Mouse (Mus musculus) kidney, embryonic 15.5 days (tissue): Measurements from ENCODE around the gene Trp73. TPM values are rescaled to one million over a fixed set of nuclear protein-coding genes. Genes with fewer than 3 reads are reported as not detected.
A peak's percentile ranks its signal among the peaks of the same experiment; 100 is the strongest.

Experiments used
- ATAC-seq: fragments of 200-750 bp; cut with Nextera tagmentation; replicated peaks from 2 replicates; pipeline ENCODE4 v1.8.0; 2017; ENCODE audit warnings: moderate TSS enrichment; ENCODE audit not compliant: low FRiP score
- H3K27ac ChIP-seq: fragments of 300-500 bp; sonication (generic); 2 replicates; pipeline ENCODE4 v1.5.1; 2015; ENCODE audit warnings: mild to moderate bottlenecking, inconsistent platforms
- H3K27me3 ChIP-seq: fragments of 300-500 bp; sonication (generic); 2 replicates; pipeline ENCODE4 v1.6.1; 2015; ENCODE audit warnings: inconsistent platforms
- H3K36me3 ChIP-seq: fragments of 300-500 bp; sonication (generic); 2 replicates; pipeline ENCODE4 v1.6.1; 2015; ENCODE audit warnings: inconsistent platforms
- H3K4me1 ChIP-seq: fragments of 300-500 bp; sonication (generic); 2 replicates; pipeline ENCODE4 v1.6.1; 2015; ENCODE audit warnings: inconsistent platforms
- H3K4me2 ChIP-seq: fragments of 300-500 bp; sonication (generic); 2 replicates; pipeline ENCODE4 v1.6.1; 2015; ENCODE audit warnings: moderate library complexity, mild to moderate bottlenecking, inconsistent platforms
- H3K4me3 ChIP-seq: fragments of 300-500 bp; sonication (generic); replicated peaks from 2 replicates; pipeline ENCODE4 v1.5.1; 2015; ENCODE audit warnings: mild to moderate bottlenecking, inconsistent platforms
- H3K9ac ChIP-seq: fragments of 300-500 bp; sonication (generic); 2 replicates; pipeline ENCODE4 v1.6.1; 2015; ENCODE audit warnings: mild to moderate bottlenecking, inconsistent platforms
- H3K9me3 ChIP-seq: fragments of 300-500 bp; sonication (generic); replicated peaks from 2 replicates; pipeline ENCODE4 v1.6.1; 2016; ENCODE audit warnings: inconsistent platforms
- WGBS: fragments of 180-500 bp; shearing (Covaris S2); methylation state at CpG from one replicate; pipeline ENCODE4 v1.1.7; 2015; ENCODE audit warnings: mixed read lengths; 5-methylcytosine and 5-hydroxymethylcytosine counted together
- polyA plus RNA-seq: library from polyadenylated mRNA; unstranded; fragments of >200 nt; fragmentation: Nextera tagmentation; extraction: Ambion mirVana; gene quantifications from 2 replicates; pipeline ENCODE4 v1.2.1, GENCODE M21; 2015

Gene Trp73
- 0.23 and 0.31 TPM in 2 replicates for polyA plus RNA-seq

- ATAC-seq, result no peak
- 0% methylated on average over 1 of the region's 4 CpGs for WGBS
- H3K27ac ChIP-seq, result no peak within 1 kb of the TSS
- H3K9ac ChIP-seq, result peak within 1 kb of the TSS; percentile 41
- H3K4me1 ChIP-seq, result peaks cover 42% of the 10 kb centered on the region
- peaks cover 69% of the 10 kb centered on the region for H3K27me3 ChIP-seq
- peak within 1 kb of the TSS; percentile 74 for H3K4me3 ChIP-seq
- no peaks in the 10 kb centered on the region for H3K36me3 ChIP-seq
- H3K4me2 ChIP-seq, result peak within 1 kb of the TSS; percentile 92
- no peaks in the 10 kb centered on the region for H3K9me3 ChIP-seq
These were observed at the start of gene Trp73 for GRCm38 (mm10) chr4:154140182-154140212. Trp73 (minus strand) TSS chr4:154140208.

- Histone ChIP-seq H3K9me3 (no peaks in the 10 kb centered on the region), H3K27ac (0 out of 2 replicates have a peak overlapping the region, but pooled peaks have one; percentile 18), H3K4me1 (peaks cover 11% of the 10 kb centered on the region; the same call in 1 of the 2 replicates), H3K4me3 (no peak overlapping the region), H3K27me3 (no peaks in the 10 kb centered on the region), H3K36me3 (no peaks in the 10 kb centered on the region), H3K4me2 (no peak overlapping the region), H3K9ac (no peak overlapping the region)
- ATAC-seq, result 0 out of 2 replicates have a peak, but pooled peaks have one; percentile 4
- 47% methylated on average over 8 of the region's 8 CpGs for WGBS
These were observed 48.9 kb upstream of the Trp73 start for GRCm38 (mm10) chr4:154188948-154189347.

- Histone ChIP-seq H3K4me2 (no peak overlapping the region), H3K27me3 (no peaks in the 10 kb centered on the region), H3K27ac (no peak overlapping the region), H3K36me3 (no peaks in the 10 kb centered on the region), H3K9me3 (no peaks in the 10 kb centered on the region), H3K9ac (no peak overlapping the region), H3K4me1 (peaks cover 11% of the 10 kb centered on the region; the same call in 1 of the 2 replicates), H3K4me3 (no peak overlapping the region)
- WGBS, result 51% methylated on average over 11 of the region's 11 CpGs
- no peak for ATAC-seq
These were observed 46.1 kb upstream of the Trp73 start for GRCm38 (mm10) chr4:154186002-154186537.

GRCm38 (mm10) chr4:154185001-154185400 lies 45.0 kb upstream of the Trp73 start:
- 76% methylated on average over 5 of the region's 5 CpGs for WGBS
- no peak overlapping the region for H3K4me3 ChIP-seq

GRCm38 (mm10) chr4:154183566-154183965 lies 43.6 kb upstream of the Trp73 start:
- H3K4me3 ChIP-seq, result no peak overlapping the region
- no peaks in the 10 kb centered on the region for H3K9me3 ChIP-seq
- whole genome bisulfite sequencing, result 61% methylated on average over 5 of the region's 5 CpGs
- H3K4me2 ChIP-seq, result no peak overlapping the region
- ATAC-seq, result no peak
- no peaks in the 10 kb centered on the region for H3K36me3 ChIP-seq
- no peak overlapping the region for H3K27ac ChIP-seq
- no peak overlapping the region for H3K9ac ChIP-seq
- no peaks in the 10 kb centered on the region for H3K27me3 ChIP-seq
- peaks cover 5% of the 10 kb centered on the region for H3K4me1 ChIP-seq

More at GRCm38 (mm10) chr4:154185001-154185400, 45.0 kb upstream of the Trp73 start:
- no peaks in the 10 kb centered on the region for H3K27me3 ChIP-seq
- no peak overlapping the region for H3K27ac ChIP-seq
- peaks cover 13% of the 10 kb centered on the region for H3K4me1 ChIP-seq
- H3K36me3 ChIP-seq, result no peaks in the 10 kb centered on the region
- H3K4me2 ChIP-seq, result no peak overlapping the region
- no peak for ATAC-seq
- H3K9ac ChIP-seq, result no peak overlapping the region
- H3K9me3 ChIP-seq, result no peaks in the 10 kb centered on the region

GRCm38 (mm10) chr4:154181001-154181400 lies 41.0 kb upstream of the Trp73 start:
- ATAC-seq, result no peak
- no peak overlapping the region for H3K27ac ChIP-seq
- WGBS, result 52% methylated on average over 7 of the region's 7 CpGs

GRCm38 (mm10) chr4:154177257-154177656 lies 37.2 kb upstream of the Trp73 start:
- WGBS, result 54% methylated on average over 8 of the region's 8 CpGs
- Histone ChIP-seq H3K9me3 (no peaks in the 10 kb centered on the region), H3K27me3 (peaks cover 21% of the 10 kb centered on the region), H3K36me3 (no peaks in the 10 kb centered on the region), H3K4me3 (no peak overlapping the region), H3K4me1 (peaks cover 7% of the 10 kb centered on the region), H3K9ac (no peak overlapping the region), H3K4me2 (no peak overlapping the region), H3K27ac (no peak overlapping the region)
- no peak for ATAC-seq

More at GRCm38 (mm10) chr4:154181001-154181400, 41.0 kb upstream of the Trp73 start:
- Histone ChIP-seq H3K36me3 (no peaks in the 10 kb centered on the region), H3K9me3 (no peaks in the 10 kb centered on the region), H3K4me2 (no peak overlapping the region), H3K27me3 (no peaks in the 10 kb centered on the region), H3K4me1 (peaks cover 7% of the 10 kb centered on the region), H3K9ac (no peak overlapping the region), H3K4me3 (no peak overlapping the region)

- no peak for ATAC-seq
- H3K27me3 ChIP-seq, result peaks cover 70% of the 10 kb centered on the region
- 37% methylated on average over 13 of the region's 13 CpGs for WGBS
- no peaks in the 10 kb centered on the region for H3K36me3 ChIP-seq
- H3K4me2 ChIP-seq, result peak overlapping the region; percentile 85
- no peaks in the 10 kb centered on the region for H3K9me3 ChIP-seq
- H3K9ac ChIP-seq, result no peak overlapping the region
- H3K27ac ChIP-seq, result no peak overlapping the region
- H3K4me3 ChIP-seq, result peak overlapping the region; percentile 56
- H3K4me1 ChIP-seq, result peaks cover 25% of the 10 kb centered on the region
These were observed 32.1 kb upstream of the Trp73 start for GRCm38 (mm10) chr4:154171931-154172604.

- Histone ChIP-seq H3K27me3 (peaks cover 70% of the 10 kb centered on the region), H3K4me1 (peaks cover 25% of the 10 kb centered on the region), H3K36me3 (no peaks in the 10 kb centered on the region), H3K4me2 (peak overlapping the region; percentile 85), H3K4me3 (peak overlapping the region; percentile 56), H3K9me3 (no peaks in the 10 kb centered on the region), H3K27ac (no peak overlapping the region), H3K9ac (peak overlapping the region; percentile 45)
- ATAC-seq, result peak; percentile 26; the same call in 1 of the 2 replicates
- 1% methylated on average over 37 of the region's 37 CpGs for WGBS
These were observed 31.3 kb upstream of the Trp73 start for GRCm38 (mm10) chr4:154171151-154171930.

- WGBS, result under 1% methylated on average over 61 of the region's 61 CpGs
- Histone ChIP-seq H3K4me1 (peaks cover 25% of the 10 kb centered on the region), H3K9ac (peak within 1 kb of the TSS; percentile 45), H3K4me3 (peak within 1 kb of the TSS; percentile 56), H3K36me3 (no peaks in the 10 kb centered on the region), H3K27me3 (peaks cover 70% of the 10 kb centered on the region), H3K27ac (no peak within 1 kb of the TSS), H3K4me2 (peak within 1 kb of the TSS; percentile 85), H3K9me3 (no peaks in the 10 kb centered on the region)
- peak; percentile 81 for ATAC-seq
These were observed 30.6 kb upstream of the Trp73 start, which contains the start of gene Megf6 for GRCm38 (mm10) chr4:154170506-154171150. Megf6 (plus strand) TSS chr4:154170730.

- Histone ChIP-seq H3K27me3 (peaks cover 70% of the 10 kb centered on the region), H3K4me3 (peak overlapping the region; percentile 56), H3K9me3 (no peaks in the 10 kb centered on the region), H3K4me2 (peak overlapping the region; percentile 85), H3K4me1 (peaks cover 25% of the 10 kb centered on the region), H3K27ac (no peak overlapping the region), H3K9ac (peak overlapping the region; percentile 27; the same call in 1 of the 2 replicates), H3K36me3 (no peaks in the 10 kb centered on the region)
- peak; percentile 21 for ATAC-seq
- WGBS, result 2% methylated on average over 15 of the region's 15 CpGs
These were observed 30.0 kb upstream of the Trp73 start for GRCm38 (mm10) chr4:154170021-154170420.

- H3K9me3 ChIP-seq, result no peaks in the 10 kb centered on the region
- 29% methylated on average over 5 of the region's 5 CpGs for WGBS
- no peak for ATAC-seq
- peaks cover 28% of the 10 kb centered on the region for H3K4me1 ChIP-seq
- no peak overlapping the region for H3K9ac ChIP-seq
- H3K4me2 ChIP-seq, result no peak overlapping the region
- H3K4me3 ChIP-seq, result no peak overlapping the region
- H3K27me3 ChIP-seq, result peaks cover 47% of the 10 kb centered on the region
- H3K36me3 ChIP-seq, result no peaks in the 10 kb centered on the region
- H3K27ac ChIP-seq, result no peak overlapping the region
These were observed 27.0 kb upstream of the Trp73 start for GRCm38 (mm10) chr4:154167053-154167452.
